Mouse (Mus musculus): ENCODE measurements at regions not wholly inside any gene's neighbourhood (a gene's known extent, or its start where the extent isn't known, plus 50 kb on each side); places are given as distances from the start of the nearest gene placed in this dataset.

GRCm38 (mm10) chr13:106510435-106510834 lies 426.3 kb downstream of the Ipo11 start:
- ATAC-seq (ENCODE audit: insufficient read depth, low FRiP score, low TSS enrichment) (no peak), DNase-seq (ENCODE audit: low spot score) (no peak)
- no peaks in the 10 kb centered on the region for H3K27me3 ChIP-seq (ENCODE audit: control insufficient read depth, insufficient read depth, low read length)
- H3K36me3 ChIP-seq (ENCODE audit: control insufficient read depth, insufficient read depth, low read length), result no peaks in the 10 kb centered on the region
- H3K9me3 ChIP-seq (ENCODE audit: control insufficient read depth, low read length), result no peaks in the 10 kb centered on the region
- no peak overlapping the region for H3K9ac ChIP-seq (ENCODE audit: low read length)
- H3K4me3 ChIP-seq (ENCODE audit: low read depth, low read length), result no peak overlapping the region
- H3K4me1 ChIP-seq (ENCODE audit: control insufficient read depth, insufficient read depth, low read length), result no peaks in the 10 kb centered on the region
- 92% methylated on average over 6 of the region's 6 CpGs for WGBS
- no peak overlapping the region for H3K4me2 ChIP-seq (ENCODE audit: low read depth)
- H3K27ac ChIP-seq (ENCODE audit: low read depth, low read length), result no peak overlapping the region

GRCm38 (mm10) chr13:106501273-106501672 lies 435.5 kb downstream of the Ipo11 start:
- Histone ChIP-seq H3K4me2 (ENCODE audit: low read depth) (no peak overlapping the region), H3K4me3 (ENCODE audit: low read depth, low read length) (no peak overlapping the region), H3K36me3 (ENCODE audit: control insufficient read depth, insufficient read depth, low read length) (no peaks in the 10 kb centered on the region), H3K9me3 (ENCODE audit: control insufficient read depth, low read length) (no peaks in the 10 kb centered on the region), H3K27me3 (ENCODE audit: control insufficient read depth, insufficient read depth, low read length) (no peaks in the 10 kb centered on the region), H3K27ac (ENCODE audit: low read depth, low read length) (no peak overlapping the region), H3K4me1 (ENCODE audit: control insufficient read depth, insufficient read depth, low read length) (no peaks in the 10 kb centered on the region), H3K9ac (ENCODE audit: low read length) (no peak overlapping the region)
- DNase-seq (ENCODE audit: low spot score), result peak; percentile 12
- ATAC-seq (ENCODE audit: insufficient read depth, low FRiP score, low TSS enrichment), result no peak
- 72% methylated on average over 6 of the region's 6 CpGs for WGBS

- no peaks in the 10 kb centered on the region for H3K36me3 ChIP-seq (ENCODE audit: control insufficient read depth, insufficient read depth, low read length)
- WGBS, result 83% methylated on average over 4 of the region's 4 CpGs
- DNase-seq (ENCODE audit: low spot score), result no peak
Observed at GRCm38 (mm10) chr13:106471264-106471663, 465.5 kb downstream of the Ipo11 start.

GRCm38 (mm10) chr13:106454366-106454927 lies 482.3 kb downstream of the Ipo11 start:
- Histone ChIP-seq H3K36me3 (ENCODE audit: control insufficient read depth, insufficient read depth, low read length) (no peaks in the 10 kb centered on the region), H3K9ac (ENCODE audit: low read length) (no peak overlapping the region), H3K4me2 (ENCODE audit: low read depth) (no peak overlapping the region), H3K9me3 (ENCODE audit: control insufficient read depth, low read length) (no peaks in the 10 kb centered on the region), H3K4me3 (ENCODE audit: low read depth, low read length) (no peak overlapping the region), H3K27ac (ENCODE audit: low read depth, low read length) (no peak overlapping the region), H3K4me1 (ENCODE audit: control insufficient read depth, insufficient read depth, low read length) (no peaks in the 10 kb centered on the region), H3K27me3 (ENCODE audit: control insufficient read depth, insufficient read depth, low read length) (no peaks in the 10 kb centered on the region)
- ATAC-seq (ENCODE audit: insufficient read depth, low FRiP score, low TSS enrichment), result no peak
- WGBS, result 82% methylated on average over 6 of the region's 6 CpGs
- DNase-seq (ENCODE audit: low spot score), result no peak

More at GRCm38 (mm10) chr13:106471264-106471663, 465.5 kb downstream of the Ipo11 start:
- Histone ChIP-seq H3K4me3 (ENCODE audit: low read depth, low read length) (no peak overlapping the region), H3K9ac (ENCODE audit: low read length) (no peak overlapping the region), H3K4me2 (ENCODE audit: low read depth) (no peak overlapping the region), H3K4me1 (ENCODE audit: control insufficient read depth, insufficient read depth, low read length) (no peaks in the 10 kb centered on the region), H3K27me3 (ENCODE audit: control insufficient read depth, insufficient read depth, low read length) (no peaks in the 10 kb centered on the region), H3K9me3 (ENCODE audit: control insufficient read depth, low read length) (no peaks in the 10 kb centered on the region), H3K27ac (ENCODE audit: low read depth, low read length) (no peak overlapping the region)
- no peak for ATAC-seq (ENCODE audit: insufficient read depth, low FRiP score, low TSS enrichment)

GRCm38 (mm10) chr13:106432165-106432564 lies 504.6 kb downstream of the Ipo11 start:
- Histone ChIP-seq H3K27ac (ENCODE audit: low read depth, low read length) (no peak overlapping the region), H3K27me3 (ENCODE audit: control insufficient read depth, insufficient read depth, low read length) (no peaks in the 10 kb centered on the region), H3K4me2 (ENCODE audit: low read depth) (no peak overlapping the region), H3K36me3 (ENCODE audit: control insufficient read depth, insufficient read depth, low read length) (no peaks in the 10 kb centered on the region), H3K4me1 (ENCODE audit: control insufficient read depth, insufficient read depth, low read length) (no peaks in the 10 kb centered on the region), H3K9me3 (ENCODE audit: control insufficient read depth, low read length) (no peaks in the 10 kb centered on the region), H3K9ac (ENCODE audit: low read length) (no peak overlapping the region), H3K4me3 (ENCODE audit: low read depth, low read length) (no peak overlapping the region)
- ATAC-seq (ENCODE audit: insufficient read depth, low FRiP score, low TSS enrichment) (no peak), DNase-seq (ENCODE audit: low spot score) (no peak)
- WGBS, result 37% methylated on average over 3 of the region's 3 CpGs

GRCm38 (mm10) chr13:106406608-106407038 lies 530.1 kb downstream of the Ipo11 start:
- Histone ChIP-seq H3K36me3 (ENCODE audit: control insufficient read depth, insufficient read depth, low read length) (no peaks in the 10 kb centered on the region), H3K27ac (ENCODE audit: low read depth, low read length) (no peak overlapping the region), H3K4me3 (ENCODE audit: low read depth, low read length) (no peak overlapping the region), H3K27me3 (ENCODE audit: control insufficient read depth, insufficient read depth, low read length) (no peaks in the 10 kb centered on the region), H3K9me3 (ENCODE audit: control insufficient read depth, low read length) (no peaks in the 10 kb centered on the region), H3K4me1 (ENCODE audit: control insufficient read depth, insufficient read depth, low read length) (no peaks in the 10 kb centered on the region), H3K4me2 (ENCODE audit: low read depth) (no peak overlapping the region), H3K9ac (ENCODE audit: low read length) (no peak overlapping the region)
- 49% methylated on average over 1 of the region's 1 CpGs for WGBS
- no peak for DNase-seq (ENCODE audit: low spot score)
- ATAC-seq (ENCODE audit: insufficient read depth, low FRiP score, low TSS enrichment), result no peak

GRCm38 (mm10) chr13:106392642-106393041 lies 544.1 kb downstream of the Ipo11 start:
- Histone ChIP-seq H3K9ac (ENCODE audit: low read length) (no peak overlapping the region), H3K4me3 (ENCODE audit: low read depth, low read length) (no peak overlapping the region), H3K4me2 (ENCODE audit: low read depth) (no peak overlapping the region), H3K9me3 (ENCODE audit: control insufficient read depth, low read length) (no peaks in the 10 kb centered on the region), H3K27me3 (ENCODE audit: control insufficient read depth, insufficient read depth, low read length) (no peaks in the 10 kb centered on the region), H3K27ac (ENCODE audit: low read depth, low read length) (no peak overlapping the region), H3K4me1 (ENCODE audit: control insufficient read depth, insufficient read depth, low read length) (no peaks in the 10 kb centered on the region), H3K36me3 (ENCODE audit: control insufficient read depth, insufficient read depth, low read length) (no peaks in the 10 kb centered on the region)
- WGBS, result 85% methylated on average over 8 of the region's 8 CpGs
- DNase-seq (ENCODE audit: low spot score) (no peak), ATAC-seq (ENCODE audit: insufficient read depth, low FRiP score, low TSS enrichment) (no peak)

GRCm38 (mm10) chr13:106388634-106389033 lies 548.1 kb downstream of the Ipo11 start:
- WGBS, result 85% methylated on average over 4 of the region's 4 CpGs
- Histone ChIP-seq H3K9me3 (ENCODE audit: control insufficient read depth, low read length) (no peaks in the 10 kb centered on the region), H3K4me1 (ENCODE audit: control insufficient read depth, insufficient read depth, low read length) (no peaks in the 10 kb centered on the region), H3K4me2 (ENCODE audit: low read depth) (no peak overlapping the region), H3K27ac (ENCODE audit: low read depth, low read length) (no peak overlapping the region), H3K36me3 (ENCODE audit: control insufficient read depth, insufficient read depth, low read length) (no peaks in the 10 kb centered on the region), H3K4me3 (ENCODE audit: low read depth, low read length) (no peak overlapping the region), H3K9ac (ENCODE audit: low read length) (no peak overlapping the region), H3K27me3 (ENCODE audit: control insufficient read depth, insufficient read depth, low read length) (no peaks in the 10 kb centered on the region)
- ATAC-seq (ENCODE audit: insufficient read depth, low FRiP score, low TSS enrichment), result no peak
- DNase-seq (ENCODE audit: low spot score), result no peak

GRCm38 (mm10) chr13:106367589-106367988 lies 569.2 kb downstream of the Ipo11 start:
- no peak for DNase-seq (ENCODE audit: low spot score)
- no peak overlapping the region for H3K4me3 ChIP-seq (ENCODE audit: low read depth, low read length)
- H3K4me1 ChIP-seq (ENCODE audit: control insufficient read depth, insufficient read depth, low read length), result no peaks in the 10 kb centered on the region
- no peak for ATAC-seq (ENCODE audit: insufficient read depth, low FRiP score, low TSS enrichment)
- H3K27ac ChIP-seq (ENCODE audit: low read depth, low read length), result no peak overlapping the region
- 86% methylated on average over 7 of the region's 7 CpGs for WGBS
- no peak overlapping the region for H3K9ac ChIP-seq (ENCODE audit: low read length)
- H3K4me2 ChIP-seq (ENCODE audit: low read depth), result no peak overlapping the region
- no peaks in the 10 kb centered on the region for H3K9me3 ChIP-seq (ENCODE audit: control insufficient read depth, low read length)
- no peaks in the 10 kb centered on the region for H3K36me3 ChIP-seq (ENCODE audit: control insufficient read depth, insufficient read depth, low read length)
- H3K27me3 ChIP-seq (ENCODE audit: control insufficient read depth, insufficient read depth, low read length), result no peaks in the 10 kb centered on the region
